Mouse (Mus musculus) kidney, adult 9 months (tissue): ENCODE data around the gene Sntg2.

ENCODE experiments used
- DNase-seq: peaks from one replicate; pipeline ENCODE4 v3.0.0; 2022

The Sntg2 gene

GRCm38 (mm10) chr12:30372933-30373501, at the start of gene Sntg2:
Gene Sntg2, minus strand, starts transcription at chr12:30373375.
- DNase-seq, result peak; percentile 87

- peak; percentile 73 for DNase-seq
Observed at GRCm38 (mm10) chr12:30416547-30416946, 43.4 kb upstream of the Sntg2 start.

- DNase-seq, result peak; percentile 48
Observed at GRCm38 (mm10) chr12:30415981-30416380, 42.8 kb upstream of the Sntg2 start.

- no peak for DNase-seq
Observed at GRCm38 (mm10) chr12:30402651-30403050, 29.5 kb upstream of the Sntg2 start.

- DNase-seq, result no peak
Observed at GRCm38 (mm10) chr12:30400531-30400930, 27.4 kb upstream of the Sntg2 start.

GRCm38 (mm10) chr12:30400114-30400513, 26.9 kb upstream of the Sntg2 start:
- no peak for DNase-seq

GRCm38 (mm10) chr12:30372293-30372692, 882 bp downstream of the Sntg2 start:
- DNase-seq, result no peak

- peak; percentile 85 for DNase-seq
Observed at GRCm38 (mm10) chr12:30369786-30370185, 3.4 kb downstream of the Sntg2 start.

- peak; percentile 14 for DNase-seq
Observed at GRCm38 (mm10) chr12:30369141-30369540, 4.0 kb downstream of the Sntg2 start.

- DNase-seq, result peak; percentile 41
Observed at GRCm38 (mm10) chr12:30362306-30362705, 10.9 kb downstream of the Sntg2 start.

GRCm38 (mm10) chr12:30357666-30358065, 15.5 kb downstream of the Sntg2 start:
- DNase-seq, result peak; percentile 72

- DNase-seq, result no peak
Observed at GRCm38 (mm10) chr12:30352393-30352792, 20.8 kb downstream of the Sntg2 start.

- peak; percentile 64 for DNase-seq
Observed at GRCm38 (mm10) chr12:30348036-30348435, 25.1 kb downstream of the Sntg2 start.

- no peak for DNase-seq
Observed at GRCm38 (mm10) chr12:30347284-30347683, 25.9 kb downstream of the Sntg2 start.

- peak; percentile 17 for DNase-seq
Observed at GRCm38 (mm10) chr12:30344806-30345205, 28.4 kb downstream of the Sntg2 start.

GRCm38 (mm10) chr12:30336301-30336700, 36.9 kb downstream of the Sntg2 start:
- peak; percentile 66 for DNase-seq

GRCm38 (mm10) chr12:30334502-30334901, 38.7 kb downstream of the Sntg2 start:
- DNase-seq, result no peak

- no peak for DNase-seq
Observed at GRCm38 (mm10) chr12:30317971-30318370, 55.2 kb downstream of the Sntg2 start.

- DNase-seq, result no peak
Observed at GRCm38 (mm10) chr12:30313021-30313420, 60.2 kb downstream of the Sntg2 start.

- no peak for DNase-seq
Observed at GRCm38 (mm10) chr12:30308197-30308939, 64.8 kb downstream of the Sntg2 start.

GRCm38 (mm10) chr12:30292724-30293560, 80.2 kb downstream of the Sntg2 start:
- DNase-seq, result peak; percentile 72

GRCm38 (mm10) chr12:30286888-30287573, 86.1 kb downstream of the Sntg2 start:
- DNase-seq, result no peak

GRCm38 (mm10) chr12:30283741-30284140, 89.4 kb downstream of the Sntg2 start:
- no peak for DNase-seq
